Mouse (Mus musculus) midbrain, embryonic 15.5 days (tissue): ENCODE results near the gene Fam126a. TPM values are rescaled to one million over a fixed set of nuclear protein-coding genes. Genes with fewer than 3 reads are reported as not detected.

Experiments used
- ATAC-seq: fragments of 200-750 bp; cut with Nextera tagmentation; replicated peaks from 2 replicates; pipeline ENCODE4 v1.8.0; 2017; ENCODE audit warnings: moderate TSS enrichment
- H3K27ac ChIP-seq: fragments of 300-500 bp; sonication (generic); 2 replicates; pipeline ENCODE4 v1.5.1; 2015; ENCODE audit warnings: mild to moderate bottlenecking, inconsistent platforms
- H3K27me3 ChIP-seq: fragments of 300-500 bp; sonication (generic); replicated peaks from 2 replicates; pipeline ENCODE4 v1.6.1; 2015; ENCODE audit warnings: inconsistent platforms
- H3K36me3 ChIP-seq: fragments of 300-500 bp; sonication (generic); replicated peaks from 2 replicates; pipeline ENCODE4 v1.6.1; 2015; ENCODE audit warnings: inconsistent platforms
- H3K4me1 ChIP-seq: fragments of 300-500 bp; sonication (generic); 2 replicates; pipeline ENCODE4 v1.6.1; 2015; ENCODE audit warnings: inconsistent platforms
- H3K4me2 ChIP-seq: fragments of 300-500 bp; sonication (generic); 2 replicates; pipeline ENCODE4 v1.6.1; 2015; ENCODE audit warnings: inconsistent platforms, mild to moderate bottlenecking, moderate library complexity
- H3K4me3 ChIP-seq: fragments of 300-500 bp; sonication (generic); 2 replicates; pipeline ENCODE4 v1.5.1; 2015; ENCODE audit warnings: mild to moderate bottlenecking, inconsistent platforms
- H3K9ac ChIP-seq: fragments of 300-500 bp; sonication (generic); 2 replicates; pipeline ENCODE4 v1.6.1; 2015; ENCODE audit warnings: mild to moderate bottlenecking, inconsistent platforms
- H3K9me3 ChIP-seq: fragments of 300-500 bp; sonication (generic); 2 replicates; pipeline ENCODE4 v1.6.1; 2016; ENCODE audit warnings: inconsistent platforms
- WGBS: fragments of 180-500 bp; shearing (Covaris S2); methylation state at CpG from one replicate; pipeline ENCODE4 v1.1.7; 2015; ENCODE audit warnings: mixed read lengths; 5-methylcytosine and 5-hydroxymethylcytosine counted together
- polyA plus RNA-seq: library from polyadenylated mRNA; unstranded; fragments of >200 nt; fragmentation: Nextera tagmentation; extraction: Ambion mirVana; gene quantifications from 2 replicates; pipeline ENCODE4 v1.2.1, GENCODE M21; 2015

Fam126a gene
- polyA plus RNA-seq, 1 experiment from 2014 or later = 33.0 TPM

DNA sequence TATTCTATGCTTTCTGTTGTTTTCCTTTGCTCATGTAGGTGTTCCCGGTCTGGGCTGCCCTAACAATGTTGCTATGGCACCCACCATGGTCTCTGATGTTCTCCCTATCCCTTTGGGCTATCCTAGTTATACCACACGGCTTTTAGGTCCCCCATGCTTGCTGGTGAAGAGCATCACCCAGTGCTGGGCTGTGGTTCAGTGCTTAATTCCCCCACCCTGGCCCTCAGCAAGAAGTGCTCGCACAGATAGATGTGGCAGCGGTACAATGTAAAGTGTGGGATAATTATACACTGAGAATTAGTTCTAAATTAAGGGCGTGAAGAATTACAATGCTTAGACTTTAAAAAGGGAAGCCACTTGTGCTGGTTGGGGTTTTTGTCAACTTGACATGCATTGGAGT lies 164.5 kb downstream of the Fam126a start:
- ATAC-seq = no peak
- no peaks in the 10 kb centered on the region for H3K9me3 ChIP-seq
- H3K27me3 ChIP-seq = no peaks in the 10 kb centered on the region
- no peaks in the 10 kb centered on the region for H3K4me1 ChIP-seq
- H3K27ac ChIP-seq = no peak overlapping the region
- no peak overlapping the region for H3K4me2 ChIP-seq
- 85% methylated on average over 5 of the region's 5 CpGs for WGBS
- H3K36me3 ChIP-seq = no peaks in the 10 kb centered on the region
- H3K9ac ChIP-seq = no peak overlapping the region
- H3K4me3 ChIP-seq = no peak overlapping the region

Other genes starting within 250 kb of the Fam126a start
- gene Pus7, start 247.0 kb downstream of the Fam126a start, polyA plus RNA-seq = 17.3 and 18.5 TPM in 2 replicates
- gene Rint1, start 243.0 kb downstream of the Fam126a start, polyA plus RNA-seq = 30.1 and 31.1 TPM in 2 replicates
- gene Tomm7, start 186.5 kb downstream of the Fam126a start, polyA plus RNA-seq = 68.8 and 77.0 TPM in 2 replicates
- gene Klhl7, start 69.9 kb upstream of the Fam126a start, polyA plus RNA-seq = 143 and 159 TPM in 2 replicates
- gene Nupl2, start 134.3 kb upstream of the Fam126a start, polyA plus RNA-seq = 14.2 and 15.6 TPM in 2 replicates